Mouse (Mus musculus): ENCODE results near the gene Gm19345. TPM values are rescaled to one million over a fixed set of nuclear protein-coding genes. Genes with fewer than 3 reads are reported as not detected.

Gene Gm19345
- polyA plus RNA-seq, 1 experiment from 2014 or later: 2.3 TPM

DNA sequence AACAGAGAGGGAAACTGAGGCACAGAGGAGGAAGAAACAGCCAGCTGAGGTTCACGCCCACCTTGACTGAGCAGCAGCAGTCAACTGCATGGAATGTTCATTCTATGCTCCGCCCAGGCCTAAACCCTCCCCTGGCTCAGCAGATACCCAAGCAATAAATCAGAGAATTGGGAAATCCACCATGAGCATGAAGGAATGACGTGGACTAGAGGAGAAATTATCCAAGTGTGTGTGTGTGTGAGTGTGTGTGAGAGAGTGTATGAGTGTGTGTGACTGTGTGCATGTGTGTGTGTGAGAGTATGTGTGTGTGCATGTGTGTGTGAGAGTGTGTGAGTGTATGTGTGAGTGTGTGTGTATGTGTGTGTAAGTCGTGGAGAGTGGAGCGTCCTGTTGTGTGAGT lies 33.4 kb upstream of the Gm19345 start:
- Histone ChIP-seq H3K36me3 (ENCODE audit: poor library complexity, severe bottlenecking) (no peaks in the 10 kb centered on the region), H3K9me3 (replicated peaks) (0 out of 2 replicates have a peak, but pooled peaks cover 4% of the 10 kb centered on the region), H3K4me3 (no peak overlapping the region), H3K9ac (no peak overlapping the region), H3K27ac (no peak overlapping the region), H3K27me3 (peaks cover 78% of the 10 kb centered on the region), H3K4me2 (no peak overlapping the region), H3K4me1 (peaks cover 32% of the 10 kb centered on the region)
- 83% methylated on average over 5 of the region's 5 CpGs for WGBS
- ATAC-seq: no peak

GRCm38 (mm10) chr7:19818875-19819274 lies 32.9 kb upstream of the Gm19345 start:
- Histone ChIP-seq H3K9ac (no peak overlapping the region), H3K4me3 (no peak overlapping the region), H3K27ac (no peak overlapping the region), H3K36me3 (ENCODE audit: poor library complexity, severe bottlenecking) (no peaks in the 10 kb centered on the region), H3K4me2 (no peak overlapping the region), H3K9me3 (replicated peaks) (0 out of 2 replicates have a peak, but pooled peaks cover 4% of the 10 kb centered on the region), H3K27me3 (peaks cover 78% of the 10 kb centered on the region), H3K4me1 (peaks cover 32% of the 10 kb centered on the region)
- 89% methylated on average over 7 of the region's 7 CpGs for WGBS
- no peak for ATAC-seq

GRCm38 (mm10) chr7:19820347-19821048 lies 31.3 kb upstream of the Gm19345 start:
- peaks cover 36% of the 10 kb centered on the region for H3K4me1 ChIP-seq
- no peak overlapping the region for H3K27ac ChIP-seq
- no peaks in the 10 kb centered on the region for H3K9me3 ChIP-seq (replicated peaks)
- no peak overlapping the region for H3K9ac ChIP-seq
- no peak overlapping the region for H3K4me2 ChIP-seq
- peaks cover 86% of the 10 kb centered on the region for H3K27me3 ChIP-seq
- ATAC-seq: no peak
- no peak overlapping the region for H3K4me3 ChIP-seq
- no peaks in the 10 kb centered on the region for H3K36me3 ChIP-seq (ENCODE audit: poor library complexity, severe bottlenecking)
- 72% methylated on average over 3 of the region's 3 CpGs for WGBS

- 66% methylated on average over 7 of the region's 7 CpGs for WGBS
- Histone ChIP-seq H3K27me3 (peaks cover 76% of the 10 kb centered on the region), H3K27ac (no peak overlapping the region), H3K4me2 (no peak overlapping the region), H3K4me1 (peaks cover 25% of the 10 kb centered on the region), H3K36me3 (ENCODE audit: poor library complexity, severe bottlenecking) (no peaks in the 10 kb centered on the region), H3K4me3 (no peak overlapping the region), H3K9me3 (replicated peaks) (no peaks in the 10 kb centered on the region), H3K9ac (no peak overlapping the region)
- ATAC-seq: no peak
These were observed 30.2 kb upstream of the Gm19345 start for GRCm38 (mm10) chr7:19821633-19822032.

GRCm38 (mm10) chr7:19822193-19822592 lies 29.6 kb upstream of the Gm19345 start:
- Histone ChIP-seq H3K9me3 (replicated peaks) (no peaks in the 10 kb centered on the region), H3K27me3 (peaks cover 70% of the 10 kb centered on the region), H3K36me3 (ENCODE audit: poor library complexity, severe bottlenecking) (no peaks in the 10 kb centered on the region), H3K4me1 (peaks cover 19% of the 10 kb centered on the region), H3K9ac (peak overlapping the region; percentile 48; the same call in 1 of the 2 replicates), H3K27ac (no peak overlapping the region), H3K4me3 (peak overlapping the region; percentile 26), H3K4me2 (peak overlapping the region; percentile 56)
- ATAC-seq: no peak
- 4% methylated on average over 20 of the region's 20 CpGs for WGBS

GRCm38 (mm10) chr7:19822604-19823058 lies 29.2 kb upstream of the Gm19345 start, which contains the start of gene Bcl3:
Bcl3 (minus strand) TSS chr7:19822770.
- peak within 1 kb of the TSS; percentile 48; the same call in 1 of the 2 replicates for H3K9ac ChIP-seq
- 1% methylated on average over 19 of the region's 42 CpGs for WGBS

GRCm38 (mm10) chr7:19823256-19824181 lies 28.3 kb upstream of the Gm19345 start:
- no peaks in the 10 kb centered on the region for H3K36me3 ChIP-seq (ENCODE audit: poor library complexity, severe bottlenecking)
- H3K27ac ChIP-seq: no peak overlapping the region
- H3K4me1 ChIP-seq: peaks cover 11% of the 10 kb centered on the region
- ATAC-seq: no peak
- H3K4me3 ChIP-seq: no peak overlapping the region
- H3K4me2 ChIP-seq: peak overlapping the region; percentile 35
- 25% methylated on average over 16 of the region's 16 CpGs for WGBS
- no peaks in the 10 kb centered on the region for H3K9me3 ChIP-seq (replicated peaks)
- no peak overlapping the region for H3K9ac ChIP-seq
- H3K27me3 ChIP-seq: peaks cover 58% of the 10 kb centered on the region

More at GRCm38 (mm10) chr7:19822604-19823058, 29.2 kb upstream of the Gm19345 start, which contains the start of gene Bcl3:
- peak within 1 kb of the TSS; percentile 26 for H3K4me3 ChIP-seq
- peaks cover 66% of the 10 kb centered on the region for H3K27me3 ChIP-seq
- no peak within 1 kb of the TSS for H3K27ac ChIP-seq
- no peaks in the 10 kb centered on the region for H3K9me3 ChIP-seq (replicated peaks)
- no peak for ATAC-seq
- H3K4me1 ChIP-seq: peaks cover 15% of the 10 kb centered on the region
- H3K36me3 ChIP-seq (ENCODE audit: poor library complexity, severe bottlenecking): no peaks in the 10 kb centered on the region
- peak within 1 kb of the TSS; percentile 56 for H3K4me2 ChIP-seq

DNA sequence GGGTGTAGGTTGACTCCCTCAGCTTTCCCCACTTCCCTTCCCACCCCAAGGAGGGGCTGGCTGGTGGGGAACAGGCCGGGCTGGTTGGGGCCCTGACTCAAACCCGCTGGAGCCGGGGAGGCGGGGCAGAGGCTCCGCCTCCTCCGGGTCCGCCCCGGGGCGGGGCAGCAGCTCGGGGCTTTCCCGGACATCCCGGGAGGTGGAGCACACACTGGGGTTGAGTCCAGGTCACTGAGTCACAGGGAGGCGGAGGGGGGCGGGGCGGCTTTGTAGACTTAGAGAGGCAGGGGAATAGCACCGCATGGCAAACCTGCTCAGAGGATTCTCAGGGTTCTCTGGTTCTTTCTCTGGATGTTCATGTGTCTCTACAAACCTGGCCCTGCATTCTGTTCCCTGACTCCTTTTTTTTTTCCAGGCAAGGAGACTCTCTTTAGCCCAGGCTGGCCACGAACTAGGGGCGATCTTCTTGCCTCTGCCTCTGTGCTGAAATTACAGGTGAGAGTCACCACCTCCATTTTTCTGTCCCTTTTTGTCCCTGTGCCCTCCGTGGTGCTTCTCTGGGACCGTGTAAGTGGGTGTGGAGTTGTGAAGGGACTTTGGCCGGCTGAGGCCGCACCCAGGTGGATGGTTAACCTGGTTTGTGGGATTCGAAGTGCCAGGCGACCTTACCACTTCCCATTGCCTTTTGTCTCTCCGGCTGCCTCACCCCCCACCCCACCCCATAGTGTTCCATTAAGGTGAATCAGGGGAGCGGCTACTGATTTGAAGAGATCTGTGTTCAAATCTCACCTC lies 27.4 kb upstream of the Gm19345 start:
- no peak for ATAC-seq
- Histone ChIP-seq H3K27me3 (peaks cover 50% of the 10 kb centered on the region), H3K4me2 (peak overlapping the region; percentile 35), H3K9me3 (replicated peaks) (no peaks in the 10 kb centered on the region), H3K36me3 (ENCODE audit: poor library complexity, severe bottlenecking) (no peaks in the 10 kb centered on the region), H3K4me1 (peaks cover 11% of the 10 kb centered on the region), H3K27ac (no peak overlapping the region), H3K4me3 (no peak overlapping the region), H3K9ac (no peak overlapping the region)
- WGBS: 28% methylated on average over 25 of the region's 26 CpGs

DNA sequence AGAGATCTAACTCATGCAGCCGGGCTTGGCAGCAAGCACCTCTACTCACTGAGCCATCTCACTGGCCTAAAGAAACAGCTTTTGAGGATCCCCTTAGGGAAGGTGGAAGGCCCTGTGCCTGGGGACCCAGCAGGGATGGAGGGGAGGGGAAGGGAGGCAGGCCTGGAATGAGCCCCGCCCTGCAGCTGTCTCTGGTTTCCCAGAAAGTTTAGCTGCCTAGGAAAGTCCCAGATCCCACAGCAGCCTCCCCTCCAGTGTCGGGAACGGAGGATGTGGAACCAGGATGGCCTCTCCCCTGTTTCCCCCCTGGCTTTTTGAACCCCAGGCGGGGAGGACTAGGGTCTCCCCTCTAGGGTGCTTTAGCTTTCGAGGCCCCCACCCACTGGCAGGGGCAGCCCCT lies 25.0 kb upstream of the Gm19345 start:
- Histone ChIP-seq H3K36me3 (ENCODE audit: poor library complexity, severe bottlenecking) (no peaks in the 10 kb centered on the region), H3K9me3 (replicated peaks) (no peaks in the 10 kb centered on the region), H3K4me3 (no peak overlapping the region), H3K9ac (no peak overlapping the region), H3K27me3 (peaks cover 36% of the 10 kb centered on the region), H3K27ac (no peak overlapping the region), H3K4me1 (peaks cover 11% of the 10 kb centered on the region), H3K4me2 (no peak overlapping the region)
- no peak for ATAC-seq
- 46% methylated on average over 6 of the region's 6 CpGs for WGBS

DNA sequence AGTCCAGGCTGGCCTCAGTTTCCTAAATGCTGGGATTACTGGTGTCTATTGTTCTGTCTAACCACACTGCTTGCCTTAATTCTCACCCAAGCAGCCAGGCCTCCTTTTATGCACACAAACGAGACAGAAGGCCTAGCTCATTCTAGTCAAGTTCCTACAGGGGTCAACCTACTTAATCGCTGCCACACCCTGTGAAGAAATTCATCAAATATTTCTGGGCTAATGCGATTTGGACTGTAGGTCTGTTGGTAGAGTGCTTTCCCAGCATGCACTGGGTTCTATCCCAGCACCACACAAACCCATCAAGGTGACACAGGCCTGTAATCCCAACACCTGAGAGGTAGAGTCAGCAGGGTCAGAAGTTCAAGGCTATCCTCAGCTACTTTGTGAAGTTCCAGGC lies 22.1 kb upstream of the Gm19345 start:
- H3K36me3 ChIP-seq (ENCODE audit: poor library complexity, severe bottlenecking): no peaks in the 10 kb centered on the region
- ATAC-seq: no peak
- H3K9me3 ChIP-seq (replicated peaks): no peaks in the 10 kb centered on the region
- H3K27me3 ChIP-seq: peaks cover 9% of the 10 kb centered on the region; the same call in 1 of the 2 replicates
- 81% methylated on average over 3 of the region's 3 CpGs for WGBS
- H3K4me1 ChIP-seq: no peaks in the 10 kb centered on the region
- H3K9ac ChIP-seq: no peak overlapping the region
- H3K27ac ChIP-seq: no peak overlapping the region
- H3K4me2 ChIP-seq: no peak overlapping the region
- H3K4me3 ChIP-seq: no peak overlapping the region

DNA sequence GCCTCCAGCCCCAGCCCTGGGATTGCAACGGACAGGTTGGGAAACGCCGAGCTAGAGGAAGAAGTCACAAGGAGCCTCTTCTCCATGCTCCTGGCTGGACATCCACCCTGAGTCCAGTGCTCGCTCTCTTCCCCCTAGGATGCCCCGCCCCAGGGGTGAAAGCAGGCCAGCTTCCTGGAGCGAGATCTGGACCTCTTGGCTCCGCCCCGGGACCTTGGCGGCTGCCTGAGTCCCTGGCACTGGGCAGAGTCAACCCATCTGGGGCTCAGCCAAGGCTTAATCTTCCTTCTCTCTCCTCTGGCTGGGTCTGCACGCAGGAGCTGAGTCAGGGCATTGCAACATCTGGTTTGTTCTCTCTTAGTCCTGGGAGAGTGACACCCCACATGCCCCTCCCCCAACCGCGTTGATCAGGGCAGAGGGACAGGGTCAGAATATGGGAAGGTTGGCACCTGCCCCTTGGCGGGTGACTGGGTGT lies 21.1 kb upstream of the Gm19345 start:
- no peak for ATAC-seq
- H3K4me3 ChIP-seq: no peak overlapping the region
- H3K9ac ChIP-seq: no peak overlapping the region
- 36% methylated on average over 13 of the region's 13 CpGs for WGBS
- H3K36me3 ChIP-seq (ENCODE audit: poor library complexity, severe bottlenecking): no peaks in the 10 kb centered on the region
- H3K4me2 ChIP-seq: no peak overlapping the region
- H3K27me3 ChIP-seq: peaks cover 6% of the 10 kb centered on the region; the same call in 1 of the 2 replicates
- H3K27ac ChIP-seq: no peak overlapping the region
- no peaks in the 10 kb centered on the region for H3K9me3 ChIP-seq (replicated peaks)
- no peaks in the 10 kb centered on the region for H3K4me1 ChIP-seq
